Mouse (Mus musculus): ENCODE results near the gene Gm17606. TPM values are rescaled to one million over a fixed set of nuclear protein-coding genes. Genes with fewer than 3 reads are reported as not detected.

Gm17606 gene
- polyA plus RNA-seq, 1 experiment from 2014 or later, result not detected

DNA sequence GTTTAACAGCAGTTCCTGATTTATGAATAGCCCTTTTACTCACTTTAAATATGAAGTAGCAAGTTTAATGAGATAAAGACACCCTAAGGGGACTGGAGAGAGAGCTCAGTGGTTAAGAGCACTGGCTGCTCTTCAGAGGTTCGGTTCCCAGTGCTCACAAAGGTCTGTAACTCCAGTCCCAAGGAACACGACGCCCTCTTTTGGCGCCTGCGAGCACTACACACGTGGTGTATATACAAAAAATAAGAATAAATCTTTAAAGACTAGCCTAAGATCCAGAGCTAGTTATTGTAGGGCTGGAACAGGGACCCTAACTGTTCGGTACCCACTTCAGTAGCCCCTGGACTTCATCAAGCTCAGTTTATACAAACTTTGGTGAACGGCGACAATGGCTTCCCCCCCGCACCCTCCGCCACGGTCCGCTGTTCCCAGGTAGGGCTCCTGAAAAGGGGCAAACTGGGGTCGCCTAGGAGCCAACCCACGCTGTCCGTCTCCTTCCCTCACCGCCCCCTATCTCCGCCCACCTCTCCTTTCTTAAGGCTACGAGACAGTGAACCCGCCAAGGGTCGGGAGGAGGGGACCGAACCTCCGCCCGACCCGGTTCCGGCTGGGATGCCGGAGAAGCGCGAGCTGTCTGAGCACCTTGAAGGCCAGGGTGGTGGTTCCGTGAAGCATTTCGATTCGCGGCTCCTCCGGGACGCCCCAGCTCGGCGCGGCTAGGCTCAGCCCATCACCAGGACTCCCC is 23.4 kb upstream of the Gm17606 start:
- peak overlapping the region; percentile 67 for H3K27ac ChIP-seq (ENCODE audit: low read length)
- 2% methylated on average over 36 of the region's 38 CpGs for WGBS
- H3K4me1 ChIP-seq (replicated peaks; ENCODE audit: control insufficient read depth, insufficient read depth, low read length), result peaks cover 7% of the 10 kb centered on the region
- H3K9ac ChIP-seq (ENCODE audit: low read length), result peak overlapping the region; percentile 90
- peaks cover 19% of the 10 kb centered on the region for H3K36me3 ChIP-seq (ENCODE audit: control insufficient read depth, insufficient read depth, low read length)
- peak overlapping the region; percentile 86 for H3K4me2 ChIP-seq (ENCODE audit: low read depth, low read length)
- ATAC-seq (ENCODE audit: low read depth), result peak; percentile 58
- H3K27me3 ChIP-seq (ENCODE audit: control insufficient read depth, insufficient read depth, low read depth, low read length), result no peaks in the 10 kb centered on the region
- no peaks in the 10 kb centered on the region for H3K9me3 ChIP-seq (ENCODE audit: control insufficient read depth, low read length)
- peak overlapping the region; percentile 89 for H3K4me3 ChIP-seq (ENCODE audit: low read length)

DNA sequence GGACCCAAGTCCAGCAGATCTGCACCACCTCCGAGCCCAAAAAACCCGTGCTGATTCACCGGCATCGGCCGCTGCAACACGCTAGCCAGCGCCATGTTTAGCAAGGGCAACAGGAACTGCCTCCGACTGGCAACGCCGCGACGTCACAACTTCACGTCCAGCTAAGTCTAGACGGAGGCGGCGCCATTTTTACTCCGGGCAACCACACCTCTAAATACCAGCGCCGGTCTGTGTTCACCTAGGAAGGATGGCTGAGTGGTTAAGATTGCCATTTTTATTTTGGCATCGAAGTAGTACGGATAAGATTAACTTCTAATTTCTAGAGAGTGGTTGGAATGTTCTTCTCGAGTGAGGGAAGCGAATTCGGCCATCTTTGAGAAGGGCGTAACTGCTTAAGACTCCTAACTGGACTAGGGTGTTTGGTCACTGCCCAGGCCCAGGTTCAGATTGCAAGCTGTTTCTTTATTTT is 22.8 kb upstream of the Gm17606 start, which contains the start of gene Psmb5:
Gene Psmb5 (minus strand): TSS at position 126 of the 469 bp plus-strand sequence.
- no peaks in the 10 kb centered on the region for H3K9me3 ChIP-seq (ENCODE audit: control insufficient read depth, low read length)
- WGBS, result under 1% methylated on average over 22 of the region's 25 CpGs

DNA sequence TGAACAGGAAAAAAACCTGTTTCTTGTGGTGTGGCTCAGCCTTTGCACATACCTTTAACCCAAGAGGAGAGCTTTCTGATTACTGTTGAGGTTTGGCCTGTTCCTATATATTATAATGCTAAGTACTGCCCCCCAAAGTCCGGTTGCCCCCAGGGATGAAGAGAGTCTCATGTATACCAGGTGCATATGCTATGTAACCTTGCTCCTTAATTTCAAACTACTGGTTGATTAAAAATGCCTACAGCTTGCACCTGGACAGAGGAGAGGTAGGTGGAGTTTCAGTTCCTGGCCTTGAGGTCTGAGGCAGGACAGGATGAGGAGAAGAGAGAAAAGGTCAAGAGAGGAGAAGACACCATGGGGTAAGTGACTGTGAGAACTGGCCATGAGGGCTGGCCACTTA is 19.6 kb upstream of the Gm17606 start, which contains the start of gene Psmb11:
Gene Psmb11 (plus strand): TSS at position 301 of the 400 bp plus-strand sequence.
- H3K4me2 ChIP-seq (ENCODE audit: low read depth, low read length), result no peak within 1 kb of the TSS
- H3K9ac ChIP-seq (ENCODE audit: low read length), result no peak within 1 kb of the TSS
- H3K27ac ChIP-seq (ENCODE audit: low read length), result no peak within 1 kb of the TSS
- H3K4me3 ChIP-seq (ENCODE audit: low read length), result no peak within 1 kb of the TSS
- WGBS, result 87% methylated on average over 1 of the region's 1 CpGs
- no peaks in the 10 kb centered on the region for H3K27me3 ChIP-seq (ENCODE audit: control insufficient read depth, insufficient read depth, low read depth, low read length)
- peaks cover 7% of the 10 kb centered on the region for H3K4me1 ChIP-seq (replicated peaks; ENCODE audit: control insufficient read depth, insufficient read depth, low read length)
- ATAC-seq (ENCODE audit: low read depth), result no peak
- H3K9me3 ChIP-seq (ENCODE audit: control insufficient read depth, low read length), result no peaks in the 10 kb centered on the region
- no peaks in the 10 kb centered on the region for H3K36me3 ChIP-seq (ENCODE audit: control insufficient read depth, insufficient read depth, low read length)

More for the DNA sequence above, 22.8 kb upstream of the Gm17606 start, which contains the start of gene Psmb5:
- Histone ChIP-seq H3K36me3 (ENCODE audit: control insufficient read depth, insufficient read depth, low read length) (peaks cover 15% of the 10 kb centered on the region), H3K9ac (ENCODE audit: low read length) (peak within 1 kb of the TSS; percentile 90), H3K27ac (ENCODE audit: low read length) (peak within 1 kb of the TSS; percentile 67), H3K27me3 (ENCODE audit: control insufficient read depth, insufficient read depth, low read depth, low read length) (no peaks in the 10 kb centered on the region), H3K4me1 (replicated peaks; ENCODE audit: control insufficient read depth, insufficient read depth, low read length) (peaks cover 7% of the 10 kb centered on the region), H3K4me3 (ENCODE audit: low read length) (peak within 1 kb of the TSS; percentile 89), H3K4me2 (ENCODE audit: low read depth, low read length) (peak within 1 kb of the TSS; percentile 86)
- peak; percentile 92 for ATAC-seq (ENCODE audit: low read depth)

DNA sequence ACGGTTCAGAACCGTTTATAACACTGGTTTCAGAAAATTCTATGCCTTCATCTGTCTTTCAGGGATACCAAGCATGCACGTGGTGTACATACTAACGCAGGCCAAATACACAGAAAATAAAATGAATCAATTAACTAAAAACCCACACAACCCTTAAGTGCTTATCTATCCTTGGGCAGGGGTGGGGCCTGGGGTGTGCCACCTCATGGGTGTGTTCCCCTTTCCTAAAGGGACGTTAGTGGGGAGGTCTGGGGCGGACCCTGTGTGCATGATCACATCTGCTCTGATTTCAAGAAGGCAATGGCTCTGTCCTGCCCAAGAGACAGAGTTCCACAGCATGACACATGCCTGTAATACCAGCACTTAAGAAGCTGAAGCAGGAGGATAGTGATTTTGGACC is 17.4 kb upstream of the Gm17606 start:
- no peak for ATAC-seq (ENCODE audit: low read depth)
- Histone ChIP-seq H3K36me3 (ENCODE audit: control insufficient read depth, insufficient read depth, low read length) (no peaks in the 10 kb centered on the region), H3K4me3 (ENCODE audit: low read length) (no peak overlapping the region), H3K4me1 (replicated peaks; ENCODE audit: control insufficient read depth, insufficient read depth, low read length) (no peaks in the 10 kb centered on the region), H3K27me3 (ENCODE audit: control insufficient read depth, insufficient read depth, low read depth, low read length) (no peaks in the 10 kb centered on the region), H3K4me2 (ENCODE audit: low read depth, low read length) (no peak overlapping the region), H3K9me3 (ENCODE audit: control insufficient read depth, low read length) (no peaks in the 10 kb centered on the region), H3K9ac (ENCODE audit: low read length) (no peak overlapping the region), H3K27ac (ENCODE audit: low read length) (no peak overlapping the region)
- 78% methylated on average over 6 of the region's 6 CpGs for WGBS

DNA sequence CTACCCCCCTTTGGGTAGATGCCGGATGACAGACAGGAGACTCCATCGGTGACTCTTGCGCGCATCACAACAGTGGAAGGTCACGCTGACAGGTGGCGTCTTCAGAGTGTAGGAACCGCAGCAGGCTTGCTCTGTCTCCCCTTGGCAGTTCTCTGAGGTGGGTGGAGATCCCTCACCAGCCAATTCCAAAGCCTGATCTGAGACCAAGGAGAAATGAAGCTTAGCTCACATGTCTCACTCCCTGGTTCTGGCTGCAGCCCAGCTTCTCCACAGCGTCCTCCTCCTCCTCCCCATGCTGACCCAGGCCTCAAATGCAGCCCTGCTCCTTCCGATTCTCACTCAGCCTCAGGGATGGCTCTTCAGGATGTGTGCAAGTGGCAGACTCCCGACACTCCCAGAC is 15.8 kb upstream of the Gm17606 start:
- H3K4me1 ChIP-seq (replicated peaks; ENCODE audit: control insufficient read depth, insufficient read depth, low read length), result no peaks in the 10 kb centered on the region
- H3K27ac ChIP-seq (ENCODE audit: low read length), result no peak overlapping the region
- H3K9ac ChIP-seq (ENCODE audit: low read length), result no peak overlapping the region
- H3K36me3 ChIP-seq (ENCODE audit: control insufficient read depth, insufficient read depth, low read length), result no peaks in the 10 kb centered on the region
- no peaks in the 10 kb centered on the region for H3K9me3 ChIP-seq (ENCODE audit: control insufficient read depth, low read length)
- WGBS, result 68% methylated on average over 10 of the region's 10 CpGs
- no peaks in the 10 kb centered on the region for H3K27me3 ChIP-seq (ENCODE audit: control insufficient read depth, insufficient read depth, low read depth, low read length)
- no peak for ATAC-seq (ENCODE audit: low read depth)
- H3K4me3 ChIP-seq (ENCODE audit: low read length), result no peak overlapping the region
- no peak overlapping the region for H3K4me2 ChIP-seq (ENCODE audit: low read depth, low read length)

DNA sequence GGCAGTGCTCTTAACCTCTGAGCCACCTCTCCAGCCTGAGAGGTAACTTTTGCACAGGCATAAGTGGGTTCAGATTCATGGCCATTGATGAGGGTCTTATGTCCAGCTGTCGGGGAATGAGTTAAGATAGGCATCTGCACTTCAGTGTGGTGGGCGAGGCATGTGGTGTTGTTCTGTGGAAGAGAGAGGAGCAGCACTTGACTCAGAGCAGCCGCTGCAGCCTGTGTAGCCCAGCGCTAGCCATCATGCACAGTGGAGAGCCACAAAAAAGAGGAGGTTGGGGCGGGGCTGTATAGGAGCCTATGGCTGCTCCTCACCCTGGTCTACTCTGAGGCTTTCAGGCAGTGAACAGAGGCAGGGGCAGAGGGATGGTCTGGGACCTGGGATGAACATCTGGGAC is 12.6 kb upstream of the Gm17606 start:
- Histone ChIP-seq H3K36me3 (ENCODE audit: control insufficient read depth, insufficient read depth, low read length) (peaks cover 9% of the 10 kb centered on the region), H3K4me3 (ENCODE audit: low read length) (no peak overlapping the region), H3K27ac (ENCODE audit: low read length) (no peak overlapping the region), H3K4me1 (replicated peaks; ENCODE audit: control insufficient read depth, insufficient read depth, low read length) (no peaks in the 10 kb centered on the region), H3K9me3 (ENCODE audit: control insufficient read depth, low read length) (no peaks in the 10 kb centered on the region), H3K9ac (ENCODE audit: low read length) (no peak overlapping the region), H3K4me2 (ENCODE audit: low read depth, low read length) (no peak overlapping the region), H3K27me3 (ENCODE audit: control insufficient read depth, insufficient read depth, low read depth, low read length) (no peaks in the 10 kb centered on the region)
- WGBS, result 54% methylated on average over 5 of the region's 5 CpGs
- no peak for ATAC-seq (ENCODE audit: low read depth)

DNA sequence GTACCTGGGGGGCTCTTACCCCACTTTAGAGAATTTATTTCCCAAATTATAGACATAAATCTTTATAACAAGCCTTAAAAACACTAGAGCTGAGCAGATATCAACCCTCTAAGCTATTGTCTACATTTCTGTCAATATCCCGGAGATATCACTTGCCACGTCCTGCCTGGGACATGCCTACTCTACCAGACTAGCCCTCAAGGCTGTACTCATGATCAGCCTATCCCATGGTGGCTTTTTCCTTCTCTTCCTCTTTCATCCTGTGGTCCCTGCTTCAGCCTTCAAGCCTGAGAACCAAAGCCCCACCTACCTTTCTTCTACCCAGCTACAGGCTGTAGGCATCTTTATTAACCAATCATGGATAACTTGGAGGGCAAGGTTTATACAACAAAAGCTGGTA is 11.0 kb upstream of the Gm17606 start:
- H3K27me3 ChIP-seq (ENCODE audit: control insufficient read depth, insufficient read depth, low read depth, low read length), result no peaks in the 10 kb centered on the region
- 84% methylated on average over 2 of the region's 2 CpGs for WGBS
- no peak for ATAC-seq (ENCODE audit: low read depth)

DNA sequence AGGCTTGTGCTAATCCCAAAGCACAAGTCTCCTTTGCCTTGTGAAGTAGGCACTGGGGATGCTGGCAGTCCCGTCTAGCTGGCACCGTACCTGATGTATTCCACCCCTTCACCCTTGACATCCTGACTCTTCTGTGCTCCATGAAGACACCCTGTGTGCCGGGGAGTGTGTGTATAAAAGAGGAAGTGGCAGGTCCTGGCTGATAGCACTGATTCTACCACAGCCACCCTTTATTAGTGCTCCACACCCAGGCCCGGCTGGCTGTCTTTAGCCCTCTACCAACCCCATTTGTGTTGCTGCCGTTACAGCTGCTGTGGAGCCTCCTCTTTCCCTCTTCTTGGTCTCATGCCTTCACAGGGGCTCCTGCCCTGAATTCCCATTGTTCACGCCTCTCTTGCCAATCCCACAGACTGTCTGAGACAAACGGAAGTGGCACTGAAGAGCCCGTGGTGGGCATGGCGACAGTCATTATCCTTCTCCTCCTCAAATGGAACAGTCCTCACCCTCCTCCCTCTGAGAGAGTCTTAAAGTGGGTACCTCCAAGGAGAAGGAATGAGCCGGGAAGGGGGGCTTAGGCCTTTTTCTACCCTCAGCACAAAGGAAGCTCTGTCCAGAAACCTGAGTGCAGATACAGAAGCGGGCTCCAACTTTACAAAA is 10.0 kb upstream of the Gm17606 start:
- Histone ChIP-seq H3K9me3 (ENCODE audit: control insufficient read depth, low read length) (no peaks in the 10 kb centered on the region), H3K36me3 (ENCODE audit: control insufficient read depth, insufficient read depth, low read length) (peaks cover 13% of the 10 kb centered on the region), H3K9ac (ENCODE audit: low read length) (no peak overlapping the region), H3K4me3 (ENCODE audit: low read length) (no peak overlapping the region), H3K27me3 (ENCODE audit: control insufficient read depth, insufficient read depth, low read depth, low read length) (no peaks in the 10 kb centered on the region), H3K4me1 (replicated peaks; ENCODE audit: control insufficient read depth, insufficient read depth, low read length) (no peaks in the 10 kb centered on the region), H3K27ac (ENCODE audit: low read length) (no peak overlapping the region), H3K4me2 (ENCODE audit: low read depth, low read length) (no peak overlapping the region)
- no peak for ATAC-seq (ENCODE audit: low read depth)
- 73% methylated on average over 11 of the region's 11 CpGs for whole genome bisulfite sequencing

More for the DNA sequence above, 11.0 kb upstream of the Gm17606 start:
- peaks cover 13% of the 10 kb centered on the region for H3K36me3 ChIP-seq (ENCODE audit: control insufficient read depth, insufficient read depth, low read length)
- H3K4me2 ChIP-seq (ENCODE audit: low read depth, low read length), result no peak overlapping the region
- H3K4me1 ChIP-seq (replicated peaks; ENCODE audit: control insufficient read depth, insufficient read depth, low read length), result no peaks in the 10 kb centered on the region
- H3K9me3 ChIP-seq (ENCODE audit: control insufficient read depth, low read length), result no peaks in the 10 kb centered on the region
- no peak overlapping the region for H3K4me3 ChIP-seq (ENCODE audit: low read length)
- no peak overlapping the region for H3K27ac ChIP-seq (ENCODE audit: low read length)
- no peak overlapping the region for H3K9ac ChIP-seq (ENCODE audit: low read length)

DNA sequence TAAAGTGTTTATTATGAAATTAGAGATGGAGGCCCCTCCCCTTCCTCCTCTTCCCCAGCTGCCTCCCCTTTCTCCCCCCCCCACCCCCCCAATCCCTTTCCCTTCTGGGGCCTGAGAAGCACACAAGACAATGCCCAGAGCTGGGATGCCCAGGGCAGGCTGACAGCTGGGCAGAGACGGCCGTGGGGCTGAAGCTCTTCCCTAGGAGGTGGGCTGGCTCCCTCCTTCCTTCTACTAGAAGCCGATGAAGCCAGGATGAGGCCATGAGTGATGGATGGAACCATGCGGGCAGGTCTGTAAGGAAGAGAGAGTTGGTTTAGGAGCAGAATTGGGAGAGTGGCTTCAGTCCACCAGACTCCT is 9.5 kb upstream of the Gm17606 start:
- Histone ChIP-seq H3K27me3 (ENCODE audit: control insufficient read depth, insufficient read depth, low read depth, low read length) (no peaks in the 10 kb centered on the region), H3K9me3 (ENCODE audit: control insufficient read depth, low read length) (no peaks in the 10 kb centered on the region), H3K27ac (ENCODE audit: low read length) (no peak overlapping the region), H3K9ac (ENCODE audit: low read length) (no peak overlapping the region), H3K36me3 (ENCODE audit: control insufficient read depth, insufficient read depth, low read length) (peaks cover 13% of the 10 kb centered on the region), H3K4me3 (ENCODE audit: low read length) (no peak overlapping the region), H3K4me2 (ENCODE audit: low read depth, low read length) (no peak overlapping the region), H3K4me1 (replicated peaks; ENCODE audit: control insufficient read depth, insufficient read depth, low read length) (no peaks in the 10 kb centered on the region)
- 53% methylated on average over 4 of the region's 4 CpGs for WGBS
- no peak for ATAC-seq (ENCODE audit: low read depth)

All from lung, embryonic 16.5 days (tissue).